Mouse (Mus musculus): ENCODE results near the gene Defa33. TPM values are rescaled to one million over a fixed set of nuclear protein-coding genes. Genes with fewer than 3 reads are reported as not detected.
"Not testable (repeated sequence)": the region's sequence is repeated elsewhere in the genome, so short reads cannot be mapped to it uniquely, and the experiment has no call there.

The Defa33 gene
- not detected for polyA plus RNA-seq (2017; shearing (Covaris generic))

- not testable (repeated sequence) for ATAC-seq
Observed at GRCm38 (mm10) chr8:21391511-21391910, at the start of gene Defa33. Gene Defa33, plus strand, starts transcription at chr8:21391811.

- not testable (repeated sequence) for ATAC-seq
Observed at GRCm38 (mm10) chr8:21378215-21378614, 13.4 kb upstream of the Defa33 start, which contains the start of gene Defa2. Gene Defa2, plus strand, starts transcription at chr8:21378515.

DNA sequence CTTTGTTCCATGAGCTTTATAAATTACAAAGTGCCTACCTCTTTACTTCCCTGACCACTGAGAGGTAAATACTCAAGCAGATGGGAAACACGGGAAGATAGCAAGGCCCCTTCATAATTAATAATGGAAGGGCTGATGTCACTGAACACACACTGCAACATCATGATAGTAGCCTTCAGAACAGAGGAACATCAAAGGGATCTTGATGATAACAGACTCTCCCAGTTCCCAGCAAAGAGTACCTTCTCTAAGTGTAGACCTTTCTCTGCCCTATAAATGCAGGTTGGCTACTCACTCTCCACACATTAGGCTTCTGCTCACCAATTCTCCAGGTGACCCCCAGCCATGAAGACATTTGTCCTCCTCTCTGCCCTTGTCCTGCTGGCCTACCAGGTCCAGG lies 35.5 kb downstream of the Defa33 start, which contains the start of gene Defa36:
Defa36 (plus strand) TSS at position 301 of the 400 bp plus-strand sequence.
- ATAC-seq: not testable (repeated sequence)

Other genes with a start within 250 kb of the Defa33 start
- not detected for gene Defa22, start 229.5 kb upstream of the Defa33 start, polyA plus RNA-seq (2017; shearing (Covaris generic))
- not detected for gene Defa31, start 200.2 kb upstream of the Defa33 start, polyA plus RNA-seq (2017; shearing (Covaris generic))
- gene Gm15293, start 190.2 kb upstream of the Defa33 start, polyA plus RNA-seq (2017; shearing (Covaris generic)): not detected
- not detected for gene Gm15292, start 142.1 kb upstream of the Defa33 start, polyA plus RNA-seq (2017; shearing (Covaris generic))
- gene Defa27, start 76.3 kb upstream of the Defa33 start, polyA plus RNA-seq (2017; shearing (Covaris generic)): not detected
- gene Defa29, start 64.8 kb upstream of the Defa33 start, polyA plus RNA-seq (2017; shearing (Covaris generic)): not detected
- not detected for gene Defa2, start 13.3 kb upstream of the Defa33 start, polyA plus RNA-seq (2017; shearing (Covaris generic))
- not detected for gene Defa36, start 35.6 kb downstream of the Defa33 start, polyA plus RNA-seq (2017; shearing (Covaris generic))
- gene Gm7849, start 64.7 kb downstream of the Defa33 start, polyA plus RNA-seq (2017; shearing (Covaris generic)): not detected
- not detected for gene Defa20, start 117.4 kb downstream of the Defa33 start, polyA plus RNA-seq (2017; shearing (Covaris generic))
- not detected for gene Defa32, start 137.2 kb downstream of the Defa33 start, polyA plus RNA-seq (2017; shearing (Covaris generic))
- gene Defa37, start 173.6 kb downstream of the Defa33 start, polyA plus RNA-seq (2017; shearing (Covaris generic)): not detected
- gene Defa28, start 191.2 kb downstream of the Defa33 start, polyA plus RNA-seq (2017; shearing (Covaris generic)): not detected
- not detected for gene Gm7861, start 202.7 kb downstream of the Defa33 start, polyA plus RNA-seq (2017; shearing (Covaris generic))
- gene Defa26, start 226.4 kb downstream of the Defa33 start, polyA plus RNA-seq (2017; shearing (Covaris generic)): not detected

All from inflammation-experienced regulatory T-cells, adult 6 months (primary cell).